Comparison of ENCODE assay signal across 8 mouse cellular contexts in genomic region chr10:80929299-80930226, GRCm38 (mm10). TPM values are rescaled to one million over a fixed set of nuclear protein-coding genes. Genes with fewer than 3 reads are reported as not detected.
DNase-seq lines count a peak whose midpoint lies in the region; ATAC-seq lines count a peak whose summit lies in the region.

Gadd45b (plus strand) TSS chr10:80930073.

- under 1% methylated on average over 56 of the region's 56 CpGs for WGBS in heart, embryonic 16.5 days
- WGBS in liver, embryonic 15.5 days (ENCODE audit: insufficient replicate concordance) = under 1% methylated on average over 56 of the region's 56 CpGs
- under 1% methylated on average over 56 of the region's 56 CpGs for WGBS in neural tube, embryonic 12.5 days

- peak; percentile 83 for ATAC-seq in CD4-positive, CD25-positive, alpha-beta regulatory T cell, adult 4 months
- peak; percentile 85 for ATAC-seq in heart, embryonic 16.5 days (replicated peaks; ENCODE audit: extremely low read depth, insufficient read depth, low FRiP score)
- peak; percentile 77 for ATAC-seq in liver, embryonic 15.5 days (ENCODE audit: insufficient read depth)
- ATAC-seq in neural tube, embryonic 12.5 days (ENCODE audit: low FRiP score, low read depth) = peak; percentile 86

- peak; percentile 98 for DNase-seq in fibroblast of lung, adult 2 months (ENCODE audit: low read depth)
- peak; percentile 99 for DNase-seq in kidney, postnatal 36 days
- DNase-seq in telencephalon, adult 2 months (ENCODE audit: low read depth, low spot score) = peak; percentile 97

- peaks cover 10% of the 10 kb centered on the region for H3K4me1 ChIP-seq in brown adipose tissue, adult 24 weeks (ENCODE audit: control insufficient read depth, insufficient read depth, insufficient read length, low read length)
- H3K4me1 ChIP-seq in heart, embryonic 16.5 days (ENCODE audit: control insufficient read depth, insufficient read depth, low read length) = peaks cover 34% of the 10 kb centered on the region
- peaks cover 58% of the 10 kb centered on the region for H3K4me1 ChIP-seq in liver, embryonic 15.5 days (replicated peaks)
- peaks cover 45% of the 10 kb centered on the region for H3K4me1 ChIP-seq in neural tube, embryonic 12.5 days

- peak within 1 kb of the TSS; percentile 81 for H3K4me3 ChIP-seq in brown adipose tissue, adult 24 weeks (ENCODE audit: insufficient read depth, low read depth, low read length)
- H3K4me3 ChIP-seq in heart, embryonic 16.5 days (ENCODE audit: low read length) = peak within 1 kb of the TSS; percentile 87
- peak within 1 kb of the TSS; percentile 60 for H3K4me3 ChIP-seq in liver, embryonic 15.5 days (replicated peaks)
- H3K4me3 ChIP-seq in neural tube, embryonic 12.5 days = peak within 1 kb of the TSS; percentile 43

- peak within 1 kb of the TSS; percentile 48 for H3K27ac ChIP-seq in brown adipose tissue, adult 24 weeks (replicated peaks; ENCODE audit: low read depth, low read length)
- H3K27ac ChIP-seq in heart, embryonic 16.5 days (ENCODE audit: low read length) = peak within 1 kb of the TSS; percentile 97
- H3K27ac ChIP-seq in liver, embryonic 15.5 days (replicated peaks) = peak within 1 kb of the TSS; percentile 53
- H3K27ac ChIP-seq in neural tube, embryonic 12.5 days = no peak within 1 kb of the TSS

- H3K9ac ChIP-seq in heart, embryonic 16.5 days (ENCODE audit: low read length) = peak within 1 kb of the TSS; percentile 86
- H3K9ac ChIP-seq in liver, embryonic 15.5 days = peak within 1 kb of the TSS; percentile 54
- peak within 1 kb of the TSS; percentile 62 for H3K9ac ChIP-seq in neural tube, embryonic 12.5 days

- H3K9me3 ChIP-seq in heart, embryonic 16.5 days (replicated peaks; ENCODE audit: control insufficient read depth, low read length) = no peaks in the 10 kb centered on the region
- H3K9me3 ChIP-seq in liver, embryonic 15.5 days (replicated peaks) = no peaks in the 10 kb centered on the region
- H3K9me3 ChIP-seq in neural tube, embryonic 12.5 days = no peaks in the 10 kb centered on the region

- H3K4me2 ChIP-seq in heart, embryonic 16.5 days (ENCODE audit: low read depth, low read length) = peak within 1 kb of the TSS; percentile 96
- peak within 1 kb of the TSS; percentile 93 for H3K4me2 ChIP-seq in liver, embryonic 15.5 days
- H3K4me2 ChIP-seq in neural tube, embryonic 12.5 days (replicated peaks) = peak within 1 kb of the TSS; percentile 88

- H3K27me3 ChIP-seq in heart, embryonic 16.5 days (ENCODE audit: control insufficient read depth, insufficient read depth, low read length) = no peaks in the 10 kb centered on the region
- H3K27me3 ChIP-seq in liver, embryonic 15.5 days = peaks cover 63% of the 10 kb centered on the region
- peaks cover 43% of the 10 kb centered on the region for H3K27me3 ChIP-seq in neural tube, embryonic 12.5 days (replicated peaks)

- H3K36me3 ChIP-seq in heart, embryonic 16.5 days (ENCODE audit: control insufficient read depth, insufficient read depth) = no peaks in the 10 kb centered on the region
- no peaks in the 10 kb centered on the region for H3K36me3 ChIP-seq in liver, embryonic 15.5 days (replicated peaks)
- H3K36me3 ChIP-seq in neural tube, embryonic 12.5 days = no peaks in the 10 kb centered on the region

RNA-seq across cellular contexts. Expression of gene Gadd45b, which starts in this region (rescaled TPM):
- polyA plus RNA-seq in CD4-positive, CD25-positive, alpha-beta regulatory T cell, adult 4 months (2017; shearing (Covaris generic)) = 10 to 100 TPM; 25.3 to 38.9 TPM
- 7.2 and 10.3 TPM in 2 replicates for polyA plus RNA-seq in brown adipose tissue, adult 24 weeks (2012; ENCODE audit: insufficient read depth, insufficient read length, missing spikeins)
- polyA plus RNA-seq in heart, embryonic 16.5 days (2015; fragmentation: Nextera tagmentation; extraction: Ambion mirVana) = 33.6 and 34.3 TPM in 2 replicates
- polyA plus RNA-seq in liver, embryonic 15.5 days (2015; fragmentation: Nextera tagmentation; extraction: Ambion mirVana) = 3.8 and 4.0 TPM in 2 replicates
- polyA plus RNA-seq in neural tube, embryonic 12.5 days (2016; fragmentation: Nextera tagmentation; extraction: Ambion mirVana) = 7.9 and 8.0 TPM in 2 replicates
